Mouse (Mus musculus): ENCODE measurements around the gene Slc16a1.

GRCm38 (mm10) chr3:104644371-104644770 lies 5.9 kb downstream of the Slc16a1 start:
- TF ChIP-seq POLR2A (IDR thresholded peaks at IDR 0.05; ENCODE audit: borderline replicate concordance, control insufficient read depth, low read depth, low read length), result no peak
- TF ChIP-seq CTCF (IDR thresholded peaks at IDR 0.05; ENCODE audit: control insufficient read depth, insufficient read depth, low read length), result no peak

All from bone marrow, adult 2 months (tissue).